Mouse (Mus musculus): ENCODE measurements at regions not wholly inside any gene's neighbourhood (a gene's known extent, or its start where the extent isn't known, plus 50 kb on each side); places are given as distances from the start of the nearest gene placed in this dataset.

DNA sequence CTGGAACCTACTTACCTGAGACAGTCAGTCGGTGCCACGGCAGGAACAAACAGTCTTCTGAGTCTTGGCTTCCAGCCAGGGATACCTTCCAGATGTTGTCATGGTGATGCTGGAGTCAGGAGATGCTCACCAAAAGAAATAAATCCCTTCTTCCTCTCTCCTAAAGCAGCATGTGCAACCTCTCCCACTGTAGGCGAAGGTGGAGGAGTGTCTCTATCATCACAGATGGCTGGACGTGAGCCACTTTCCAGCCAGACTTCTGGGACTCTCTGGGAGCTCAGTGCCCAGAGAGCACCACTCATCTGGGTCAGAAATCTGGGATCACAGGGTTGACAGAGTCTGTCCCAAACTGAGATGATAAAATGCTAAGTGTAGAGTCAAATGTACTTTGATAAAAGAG lies 184.8 kb upstream of the Gjb5 start:
- TF ChIP-seq REST (IDR thresholded peaks at IDR 0.05; ENCODE audit: insufficient read depth, insufficient read length) (no peak), POLR2A (IDR thresholded peaks at IDR 0.05; ENCODE audit: insufficient read length, low read depth) (no peak), CEBPB (IDR thresholded peaks at IDR 0.05; ENCODE audit: insufficient read depth, poor library complexity, severe bottlenecking) (no peak), USF1 (IDR thresholded peaks at IDR 0.05; ENCODE audit: low read depth) (no peak)

Data from myocyte (in vitro differentiated cells).